Mouse (Mus musculus) urinary bladder, postnatal 4 days (tissue): ENCODE results near the gene Zfp87.

Experiments
- DNase-seq, 2 experiments: peaks; one replicate each; pipeline ENCODE4 v3.0.0; 2021 to 2022; ENCODE audit warnings: low spot score in 2 of 2

Gene Zfp87

DNA sequence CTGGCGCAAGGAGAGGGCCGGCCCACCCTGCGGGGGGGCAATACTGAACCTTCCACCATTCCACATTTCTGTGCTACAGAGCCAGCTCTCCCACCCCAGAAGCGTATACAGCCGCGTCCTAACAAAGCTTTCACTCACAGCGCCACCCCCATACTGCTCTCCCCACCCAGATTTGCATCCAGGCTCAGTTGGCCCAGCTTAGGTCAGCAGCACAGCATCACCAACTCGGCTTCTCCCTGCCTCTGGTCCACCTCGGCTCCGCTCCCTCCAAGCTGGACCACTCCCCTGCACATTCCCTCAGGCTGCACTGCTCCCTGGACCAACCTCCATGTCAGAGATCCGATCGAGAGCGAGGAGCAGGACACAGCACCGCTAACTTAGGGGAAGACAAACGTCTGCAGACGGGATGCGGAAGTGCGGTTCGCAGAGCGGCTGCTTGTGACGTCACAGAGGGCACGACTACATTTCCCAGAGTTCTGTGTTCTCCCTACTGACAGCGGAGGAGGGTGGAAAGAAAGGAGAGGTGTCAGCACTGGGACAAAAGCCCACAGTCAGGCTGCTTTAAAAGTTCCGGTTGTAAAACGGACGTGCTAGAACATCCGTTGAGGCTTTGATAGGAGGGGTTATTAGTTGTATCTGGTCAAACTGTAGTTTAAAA is at the start of gene Zfp87, which contains the start of gene Gm26965:
Gene Zfp87 (minus strand): TSS at position 425 of the 658 bp plus-strand sequence.
Gene Gm26965 (minus strand): TSS at position 399 of the 658 bp plus-strand sequence.
- DNase-seq: peak; percentile 85 to 91

DNA sequence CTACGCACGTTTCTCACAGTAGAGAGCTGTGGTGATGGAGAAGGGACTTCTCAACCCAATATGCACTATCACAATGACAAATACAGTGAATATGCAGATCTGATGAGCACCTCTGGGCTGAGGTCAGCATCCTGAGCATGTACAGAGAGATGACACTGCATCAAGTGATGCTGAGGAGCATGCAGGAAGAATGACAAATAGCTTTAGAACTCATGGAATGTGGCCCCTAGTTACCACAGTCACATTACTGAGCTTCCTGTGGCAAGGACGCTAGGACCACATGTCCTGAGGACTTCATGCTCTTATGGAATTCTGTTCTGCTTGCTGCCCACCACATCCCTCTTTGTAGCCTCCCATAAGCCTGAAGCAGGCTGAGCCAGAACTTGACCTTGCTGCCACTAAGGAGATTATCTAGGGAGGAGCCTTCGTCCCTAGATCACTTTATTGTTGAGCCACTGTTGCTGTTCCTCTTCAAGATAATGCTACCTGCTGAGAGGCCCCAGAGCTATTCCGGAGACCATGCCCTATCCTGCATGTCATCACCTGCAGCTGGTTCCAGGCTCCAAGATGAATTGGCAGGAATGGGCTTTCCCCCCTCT is 46.7 kb upstream of the Zfp87 start:
- DNase-seq: no peak

DNA sequence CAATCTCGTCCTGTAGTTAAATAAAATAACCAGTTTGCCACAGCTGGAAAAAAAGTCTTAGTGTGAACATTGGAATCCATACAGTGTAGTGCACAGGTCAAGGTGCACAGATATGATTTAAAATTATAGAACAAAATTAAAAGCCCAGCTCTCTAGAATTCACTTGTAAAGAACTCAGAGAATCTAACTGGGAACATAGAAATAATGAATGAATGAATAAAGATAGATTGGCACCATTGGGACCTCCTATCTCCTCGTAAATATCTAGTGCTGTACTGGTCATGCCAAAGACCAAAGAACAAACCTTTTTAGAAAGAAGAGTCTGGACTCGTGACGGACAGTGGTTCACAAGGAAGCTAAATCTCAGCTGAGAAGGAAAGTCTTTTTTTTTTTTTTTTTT is 27.8 kb upstream of the Zfp87 start, which contains the start of gene Zfp748:
Gene Zfp748 (minus strand): TSS at position 101 of the 400 bp plus-strand sequence.
- no peak for DNase-seq

DNA sequence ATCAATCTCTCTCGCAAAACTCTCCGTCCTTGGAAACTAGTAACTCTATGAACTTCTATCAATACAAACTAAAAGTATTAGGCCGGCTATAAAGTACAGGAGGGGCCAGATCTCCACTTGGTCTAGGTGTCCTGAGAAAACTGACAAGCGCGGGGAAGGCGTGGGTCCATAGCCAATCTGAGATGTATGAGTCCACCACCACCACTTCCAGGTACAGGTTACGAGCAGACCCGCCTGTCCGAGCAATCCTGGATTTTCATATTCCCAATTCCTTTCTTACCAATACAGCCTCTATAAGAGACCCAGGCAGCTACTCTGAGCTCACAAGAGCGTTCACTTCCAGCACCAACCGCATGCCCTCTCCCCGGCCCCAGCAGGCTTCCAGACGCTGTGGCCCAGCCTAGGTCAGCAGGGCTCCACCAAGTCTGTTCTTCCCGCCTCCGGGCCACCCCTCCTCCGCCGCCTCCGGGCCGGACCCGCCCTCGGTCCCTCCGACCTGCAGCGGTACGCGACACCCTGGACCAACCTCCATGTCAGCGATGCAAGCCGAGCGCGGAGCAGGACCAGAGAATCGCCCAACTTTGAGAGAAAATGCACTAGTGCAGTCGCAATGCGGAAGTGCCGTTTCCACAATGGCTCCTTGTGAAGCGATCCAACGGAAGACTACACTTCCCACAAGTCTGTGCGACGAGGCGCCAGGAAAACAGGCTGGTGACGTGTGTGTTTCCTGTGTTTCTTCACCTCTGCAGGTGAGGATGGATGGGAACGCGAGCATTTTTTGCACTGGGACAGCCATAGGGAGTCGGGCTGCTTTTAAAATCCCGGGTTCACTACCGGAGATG is 26.7 kb upstream of the Zfp87 start:
- DNase-seq: peak; percentile 74

DNA sequence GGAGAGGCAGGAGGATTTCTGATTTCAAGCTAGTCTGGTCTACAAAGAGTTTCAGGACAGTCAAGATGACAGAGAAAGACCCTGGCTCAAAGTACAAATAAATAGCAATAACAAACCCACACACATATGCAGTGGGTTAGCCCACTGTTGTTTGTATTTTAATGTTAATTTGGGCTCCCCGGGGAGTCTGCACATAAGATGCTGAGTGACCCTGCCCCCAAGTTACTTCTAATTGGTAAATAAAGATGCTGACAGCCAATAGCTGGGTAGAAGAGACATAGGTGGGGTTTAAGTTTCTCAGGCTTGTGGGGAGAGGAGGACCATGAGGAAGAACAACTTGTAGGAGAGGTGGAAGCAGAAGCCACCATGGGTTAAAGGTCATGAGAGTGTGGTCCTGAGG is 20.0 kb upstream of the Zfp87 start:
- DNase-seq: no peak

DNA sequence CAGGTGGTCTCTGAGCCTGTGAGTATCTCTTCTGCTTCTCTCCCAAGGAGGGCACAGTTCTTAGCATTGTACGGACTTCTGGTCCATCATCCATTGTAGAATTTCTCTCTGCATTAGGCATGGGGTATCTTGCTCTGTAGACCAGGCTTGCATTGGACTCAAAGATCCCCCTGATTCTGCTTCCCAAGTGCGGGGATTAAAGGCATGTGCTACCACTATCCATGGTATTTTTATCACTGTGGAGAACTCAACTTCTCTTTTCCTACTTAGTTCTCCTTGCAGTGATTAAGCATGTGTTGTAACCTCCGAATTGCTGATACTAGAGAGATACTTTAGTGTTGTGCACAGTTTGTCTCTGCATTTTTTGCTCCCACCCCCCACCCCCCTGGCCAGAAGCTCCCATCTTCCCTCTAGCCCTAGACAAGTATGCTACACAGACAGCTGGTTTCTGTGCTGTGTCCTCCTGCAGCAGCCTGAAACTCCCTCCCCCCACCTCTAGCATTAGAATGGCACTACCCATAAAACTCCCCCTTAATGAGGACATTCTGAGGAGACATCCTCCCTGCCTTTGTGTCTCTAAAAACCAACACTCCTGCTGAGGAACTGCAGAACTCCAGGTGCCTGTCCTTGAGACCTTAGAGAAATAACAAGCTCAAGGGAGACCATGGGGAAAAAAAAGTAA is 1.2 kb upstream of the Zfp87 start:
- DNase-seq: no peak

DNA sequence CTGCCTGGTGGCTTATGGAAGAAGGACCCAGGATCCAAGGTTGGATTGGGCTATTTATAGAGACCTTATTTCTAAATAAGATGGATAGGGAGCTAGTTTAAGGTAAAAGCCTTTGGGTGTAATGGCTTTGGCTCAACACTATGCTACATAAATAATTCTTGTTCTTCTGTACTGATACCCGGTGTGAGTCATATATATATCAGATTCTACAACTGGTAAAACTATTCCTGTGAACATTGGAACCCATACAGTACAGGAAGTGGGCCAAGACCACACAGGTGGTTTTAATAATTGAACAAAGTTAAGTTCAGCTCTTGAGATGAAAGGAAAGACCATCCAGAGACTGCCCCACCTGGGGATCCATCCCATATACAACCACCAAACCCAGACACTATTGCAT is 25.1 kb downstream of the Zfp87 start:
- DNase-seq: no peak

DNA sequence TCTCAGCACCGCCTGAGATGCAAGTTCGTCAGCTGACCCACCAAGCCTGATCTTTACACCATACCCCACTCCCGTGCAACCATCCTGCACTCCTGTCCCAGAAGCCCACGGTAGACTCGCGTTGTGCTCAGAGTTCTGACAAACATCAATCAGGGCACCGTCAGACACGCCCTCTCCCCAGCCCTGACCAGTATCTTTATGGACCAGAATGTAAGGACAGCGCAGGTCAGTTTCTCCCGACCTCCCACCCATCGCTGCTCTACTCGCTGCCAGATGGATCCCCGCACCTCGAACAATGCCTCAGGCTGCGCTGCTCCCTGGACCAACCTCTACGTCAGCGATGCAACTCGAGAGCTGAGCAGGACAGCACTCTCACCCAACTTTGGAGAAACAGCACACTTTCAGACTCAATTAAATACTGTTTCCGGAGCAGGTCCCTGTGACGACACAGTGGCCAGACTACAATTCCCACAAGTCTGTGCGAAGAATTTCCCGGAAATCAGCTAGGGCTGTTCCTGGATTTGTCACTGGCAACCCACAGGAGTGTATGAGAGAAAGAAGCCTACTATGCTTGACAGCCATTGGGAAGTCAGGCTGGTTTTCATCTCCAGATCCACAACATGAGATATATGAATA is 25.8 kb downstream of the Zfp87 start, which contains the start of gene Zfp58:
Gene Zfp58 (minus strand): TSS at position 472 of the 636 bp plus-strand sequence.
- peak; percentile 68 to 70 for DNase-seq

DNA sequence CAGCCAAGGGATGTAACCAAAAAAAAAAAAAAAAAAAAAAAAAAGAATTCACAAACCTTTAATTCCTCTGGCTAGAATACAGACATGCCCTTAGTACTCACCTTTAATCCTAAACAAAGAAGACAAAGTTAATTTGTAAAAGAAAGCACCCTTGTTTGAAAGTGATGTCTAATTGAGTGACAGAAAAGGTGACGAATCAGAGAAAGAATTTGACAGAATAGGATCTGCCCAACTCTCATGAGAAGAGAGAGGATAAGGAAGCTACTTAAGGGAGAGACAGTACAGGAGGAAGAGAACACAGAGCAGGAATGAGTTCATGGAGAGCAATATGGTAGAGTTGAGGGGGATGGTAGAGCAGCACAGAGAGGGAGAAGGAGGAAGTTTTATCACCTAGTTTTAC is 30.3 kb downstream of the Zfp87 start:
- no peak for DNase-seq

DNA sequence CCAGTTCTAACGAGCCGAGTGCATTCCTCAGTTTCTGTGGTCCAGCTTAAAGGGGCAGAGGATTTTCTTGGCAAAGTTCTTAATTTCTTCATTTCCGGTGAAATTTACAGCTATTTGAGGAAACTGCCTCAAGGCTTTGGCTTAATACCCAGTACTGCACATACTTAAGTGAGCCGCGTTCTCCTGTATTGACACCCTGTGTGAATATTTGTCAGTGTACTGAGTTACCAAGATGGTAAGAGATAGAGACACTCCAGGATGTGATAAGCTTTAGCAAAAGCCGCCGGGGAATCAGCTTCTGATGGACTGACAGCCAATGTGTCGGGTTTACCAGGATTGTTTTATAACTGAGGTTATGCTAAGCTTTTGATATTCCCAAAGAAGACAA is 41.6 kb downstream of the Zfp87 start:
- no peak for DNase-seq

DNA sequence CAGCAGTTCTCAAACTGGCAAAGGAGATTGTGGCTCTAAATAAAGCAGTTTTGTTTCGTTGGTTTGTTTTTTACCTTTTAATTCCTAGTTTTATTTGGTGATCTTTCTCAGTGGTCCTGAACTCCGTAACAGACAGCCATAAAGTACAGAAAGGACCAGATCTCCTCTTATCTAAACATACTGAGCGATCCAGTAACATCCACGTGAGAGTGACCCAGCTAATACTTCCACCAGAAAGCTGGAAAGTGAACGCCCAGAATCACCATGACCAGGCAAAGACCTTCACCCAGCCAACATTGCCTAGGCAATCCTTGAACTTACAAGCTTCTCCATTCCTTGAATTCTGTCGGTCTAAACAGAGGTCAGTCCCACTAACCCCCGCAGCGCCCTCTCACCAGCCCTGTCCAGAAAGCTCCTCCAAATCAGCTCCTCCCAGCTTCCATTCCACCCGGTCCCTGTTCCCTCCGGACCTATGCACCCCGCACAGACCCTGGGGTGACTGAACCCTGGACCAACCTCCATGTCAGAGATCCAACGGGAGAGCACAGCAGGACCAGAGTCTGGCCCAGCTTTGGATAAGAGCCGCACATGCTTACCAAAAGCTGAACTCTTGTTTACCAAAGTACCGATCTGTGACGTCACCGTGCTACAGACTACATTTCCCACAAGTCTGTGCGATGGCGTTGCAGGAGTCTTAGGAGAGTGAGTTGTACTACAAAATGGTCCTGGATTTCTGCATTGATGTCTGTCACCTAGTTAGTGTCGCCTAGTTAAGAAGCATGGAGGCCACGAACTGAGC is 42.2 kb downstream of the Zfp87 start, which contains the start of gene Zfp874b:
Gene Zfp874b (minus strand): TSS at position 634 of the 799 bp plus-strand sequence.
- DNase-seq: peak; percentile 71 to 81

DNA sequence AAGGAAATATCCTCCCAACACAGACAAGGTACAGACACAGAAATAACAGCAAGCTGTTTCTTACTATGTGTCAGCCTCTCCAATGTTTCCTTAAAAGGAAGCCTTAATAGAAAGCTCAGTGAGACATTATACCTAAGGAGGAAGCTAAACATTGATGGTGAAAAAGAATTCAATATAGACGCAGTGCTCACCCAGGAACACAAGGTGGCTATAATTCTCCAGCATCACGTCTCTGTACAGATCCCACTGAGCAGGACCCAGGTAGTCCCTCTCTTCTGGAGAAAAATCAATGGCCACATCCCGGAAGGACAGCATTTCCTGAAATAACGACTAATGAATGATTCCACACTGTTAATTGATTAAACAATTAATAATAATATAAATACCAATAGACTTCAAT is 44.4 kb downstream of the Zfp87 start:
- DNase-seq: no peak

DNA sequence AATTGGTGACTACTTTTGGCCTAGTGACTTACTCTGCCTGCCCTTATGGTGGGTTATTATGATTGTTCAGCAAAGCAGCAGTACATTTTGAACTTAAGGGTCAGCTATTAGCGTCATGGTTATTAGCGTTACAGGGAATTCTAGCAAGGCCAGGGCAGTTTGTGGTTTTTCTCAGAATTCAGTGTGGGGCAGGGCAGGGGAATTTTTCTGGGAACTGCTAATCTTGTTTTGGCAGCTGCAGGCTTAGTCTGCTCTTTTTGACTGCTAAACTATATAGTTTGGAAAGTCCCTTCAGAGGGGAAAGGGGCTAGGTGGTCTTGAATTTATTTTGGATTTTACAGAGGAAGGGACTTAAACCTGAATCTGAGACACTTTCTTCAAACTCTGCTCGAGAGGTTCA is 56.7 kb downstream of the Zfp87 start:
- DNase-seq: no peak
